Mouse (Mus musculus) left cerebral cortex, adult 9 months (tissue): ENCODE data around the gene Arid1b.
A peak's percentile ranks its signal among the peaks of the same experiment; 100 is the strongest.

Source experiments
- DNase-seq, 2 experiments: peaks; one replicate each; pipeline ENCODE4 v3.0.0; 2022; ENCODE audit warnings: low spot score in 2 of 2

Gene Arid1b

DNA sequence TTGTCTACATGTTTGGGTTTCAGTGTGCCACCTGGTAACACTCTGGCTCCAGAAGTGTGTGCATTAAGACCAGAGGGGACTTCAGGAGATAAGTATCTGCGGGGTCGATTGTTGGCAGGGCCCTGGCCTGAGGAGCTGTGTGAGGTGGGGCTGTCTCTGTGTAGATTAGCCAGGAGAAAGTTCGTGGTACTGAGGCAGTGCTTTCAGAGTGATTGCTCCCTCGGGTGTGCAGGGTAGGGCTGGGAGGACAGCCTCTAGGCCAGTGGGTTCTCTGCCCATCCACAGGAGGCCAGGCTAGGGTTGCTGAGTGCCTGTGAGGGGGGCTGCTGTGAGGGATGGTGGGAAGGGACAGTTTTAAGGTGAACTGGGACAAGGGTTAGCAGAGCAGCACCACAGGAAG is 63.2 kb downstream of the Arid1b start:
- no peak for DNase-seq

DNA sequence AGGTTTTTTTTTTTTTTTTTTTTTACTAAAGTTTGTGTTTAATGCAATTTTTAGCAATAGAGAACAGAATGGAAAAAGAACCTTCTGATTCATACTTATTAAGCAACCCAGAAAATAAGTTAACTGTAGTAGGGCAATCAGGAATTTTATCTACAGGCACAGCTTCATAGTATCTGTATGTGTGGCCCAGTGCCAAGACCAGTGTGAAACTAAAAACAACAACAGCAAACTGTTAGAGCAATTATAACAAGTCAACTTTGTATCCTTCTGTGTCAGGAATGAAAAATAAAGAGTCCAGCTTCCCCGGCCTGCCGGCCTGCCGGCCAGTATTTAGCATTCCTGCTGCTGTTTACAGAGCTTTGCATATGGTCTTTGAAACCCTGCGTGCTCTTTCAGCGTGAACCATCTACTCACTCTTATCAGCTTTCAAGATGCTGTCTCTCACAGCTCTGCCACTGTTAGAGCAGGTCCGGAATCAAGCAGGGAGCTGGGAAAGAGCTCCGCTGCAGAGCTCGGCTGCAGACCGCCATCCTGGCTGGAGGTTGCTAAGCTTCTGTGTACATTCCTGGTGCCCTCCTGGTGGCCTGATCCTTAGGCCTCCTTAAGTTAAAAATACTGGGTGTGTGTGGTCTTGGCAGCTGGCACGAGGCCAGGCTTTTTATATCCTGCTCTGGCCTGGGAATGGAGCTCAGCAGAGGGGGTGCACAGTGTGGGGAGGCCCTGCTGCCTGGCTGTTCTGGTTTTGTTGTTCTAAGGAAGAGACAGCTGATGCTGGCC is 64.0 kb downstream of the Arid1b start:
- no peak for DNase-seq

DNA sequence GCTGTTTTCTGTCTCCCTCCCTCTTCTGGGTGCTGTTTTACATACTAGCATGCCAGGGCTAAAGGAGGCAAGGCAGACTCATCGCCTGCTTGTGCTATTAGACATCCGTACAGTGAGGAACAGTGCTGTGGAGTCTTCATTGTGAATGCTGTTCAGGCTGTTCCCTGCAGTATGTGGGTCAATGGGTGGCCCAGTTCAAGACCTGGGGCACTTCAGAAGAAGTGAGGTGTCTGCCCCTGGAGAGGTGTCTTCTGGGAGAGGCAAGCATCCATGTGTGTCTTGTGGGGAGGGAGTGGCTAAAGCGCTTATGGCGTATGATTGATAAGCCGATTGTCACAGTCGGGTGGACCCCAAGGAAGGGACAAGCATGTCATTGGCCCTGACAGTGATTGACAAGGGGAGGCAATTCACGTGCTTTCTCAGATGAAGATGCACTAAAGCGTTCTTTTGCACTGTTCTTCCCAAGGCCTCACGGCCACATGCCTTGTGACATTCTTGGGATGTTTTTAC is 65.0 kb downstream of the Arid1b start:
- no peak for DNase-seq

DNA sequence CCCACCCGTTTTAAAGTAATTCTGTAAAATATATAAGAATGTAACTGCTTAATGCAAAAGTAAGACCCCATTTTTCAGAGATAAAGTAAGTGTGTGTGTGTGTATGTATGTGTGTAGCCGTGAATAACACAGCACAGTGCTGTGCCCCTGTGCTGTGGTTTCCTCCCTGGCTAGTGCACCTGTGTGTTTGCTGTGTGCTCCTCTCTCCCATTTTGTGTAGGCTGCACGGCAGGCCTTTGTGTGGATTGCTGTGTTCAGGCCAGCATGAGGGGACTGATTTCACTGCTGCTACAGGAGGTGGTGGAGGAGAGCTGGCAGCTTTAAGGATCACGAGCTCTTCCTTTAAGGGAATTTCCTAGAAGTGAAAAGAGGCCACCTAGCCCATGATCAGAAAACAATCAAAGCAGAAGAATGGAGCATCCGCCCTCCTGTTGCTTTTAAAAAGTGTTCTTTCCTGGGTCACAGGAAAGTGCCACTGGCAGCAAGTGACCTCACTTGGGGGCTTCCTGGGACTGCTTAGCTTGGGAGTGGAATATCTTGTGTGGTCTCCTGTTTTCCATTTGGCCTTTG is 66.5 kb downstream of the Arid1b start:
- no peak for DNase-seq

DNA sequence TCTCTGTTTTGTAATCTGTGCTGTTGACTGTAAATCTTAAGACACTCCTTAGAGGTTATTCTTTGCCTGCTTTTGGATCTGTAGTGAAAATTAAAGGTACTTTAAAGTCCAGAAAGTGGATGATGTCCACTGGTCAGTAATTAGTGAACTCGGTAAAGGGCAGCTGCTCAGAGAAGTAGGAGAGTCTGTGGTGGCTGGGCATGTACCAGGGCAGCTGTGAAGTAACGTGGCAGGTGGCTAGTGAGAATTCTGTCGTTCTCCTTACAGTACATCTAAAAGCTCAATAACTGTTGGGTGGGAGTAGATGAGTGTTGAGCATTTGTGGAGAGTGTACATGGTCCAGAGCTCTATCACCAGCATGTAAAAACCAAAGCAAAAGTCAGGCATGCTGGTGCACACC is 67.1 kb downstream of the Arid1b start:
- no peak for DNase-seq

DNA sequence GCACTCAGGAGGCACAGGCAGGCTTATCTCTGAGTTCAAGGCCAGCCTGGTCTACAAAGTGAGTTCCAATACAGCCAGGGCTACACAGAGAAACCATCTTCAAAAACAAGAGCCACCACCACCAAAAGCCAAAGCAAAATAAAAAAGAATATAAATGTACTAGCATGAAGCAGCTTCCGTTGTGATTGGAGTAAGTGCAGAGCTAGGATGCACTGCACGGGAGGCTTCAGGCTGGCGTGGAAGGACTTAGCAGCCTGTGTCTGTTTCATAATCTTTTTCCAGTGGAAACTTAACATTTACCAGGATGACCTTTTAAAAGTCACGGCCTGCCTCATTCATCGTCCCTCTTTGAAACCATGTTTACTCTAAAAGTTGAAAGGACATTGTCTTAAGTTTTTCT is 67.5 kb downstream of the Arid1b start:
- no peak for DNase-seq

DNA sequence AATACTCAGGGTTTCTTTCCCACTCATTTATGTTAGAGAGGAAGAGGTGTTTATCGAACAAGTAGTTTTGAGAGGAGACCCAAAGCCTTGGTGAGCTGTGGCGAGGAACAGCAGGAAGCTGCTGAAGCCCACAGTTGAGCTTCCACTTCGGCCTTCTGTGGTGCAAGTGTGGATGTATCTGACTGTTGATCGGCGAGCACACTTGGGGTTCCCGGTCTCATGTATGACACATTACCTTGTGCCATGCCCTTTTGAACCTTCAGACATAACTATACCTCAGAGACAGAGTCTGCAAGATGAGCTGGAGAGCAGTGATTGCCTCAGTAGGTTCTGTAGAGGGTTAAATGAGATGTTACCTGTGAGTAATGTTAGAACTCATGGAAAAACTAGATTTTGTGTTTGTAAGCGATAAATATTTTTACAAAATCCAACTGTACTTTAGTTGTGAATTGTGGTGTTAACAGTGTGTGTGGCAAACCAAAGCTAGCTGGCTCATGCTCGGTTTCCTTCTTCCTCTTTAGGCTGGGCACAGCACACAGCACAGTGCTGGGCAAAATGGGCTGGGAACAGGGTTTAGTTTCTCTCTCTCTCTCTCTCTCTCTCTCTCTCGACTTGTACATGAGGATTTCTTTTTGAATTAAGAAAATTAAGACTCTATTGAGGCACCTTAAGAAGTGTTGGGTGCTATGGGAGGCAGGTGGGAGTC is 69.5 kb downstream of the Arid1b start:
- no peak for DNase-seq

DNA sequence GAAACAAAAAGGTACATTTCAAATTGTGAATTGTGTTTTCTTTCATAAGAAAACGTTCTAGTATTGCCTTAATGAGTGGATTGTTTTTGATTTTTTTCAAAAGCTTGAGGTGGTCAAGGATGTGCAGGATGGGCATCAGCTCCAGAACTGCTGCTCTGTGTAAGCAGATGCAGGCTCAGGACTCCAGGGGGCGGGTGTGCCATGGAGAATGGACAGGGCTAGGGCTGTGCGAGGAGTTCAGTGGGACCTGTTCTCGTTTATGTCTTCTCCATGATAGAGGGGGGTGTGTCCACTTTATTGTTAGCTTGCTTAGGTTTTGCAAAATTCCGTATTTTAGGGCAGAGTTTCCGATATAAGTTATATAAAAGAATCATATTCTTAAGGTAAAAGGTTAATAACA is 70.6 kb downstream of the Arid1b start:
- no peak for DNase-seq

DNA sequence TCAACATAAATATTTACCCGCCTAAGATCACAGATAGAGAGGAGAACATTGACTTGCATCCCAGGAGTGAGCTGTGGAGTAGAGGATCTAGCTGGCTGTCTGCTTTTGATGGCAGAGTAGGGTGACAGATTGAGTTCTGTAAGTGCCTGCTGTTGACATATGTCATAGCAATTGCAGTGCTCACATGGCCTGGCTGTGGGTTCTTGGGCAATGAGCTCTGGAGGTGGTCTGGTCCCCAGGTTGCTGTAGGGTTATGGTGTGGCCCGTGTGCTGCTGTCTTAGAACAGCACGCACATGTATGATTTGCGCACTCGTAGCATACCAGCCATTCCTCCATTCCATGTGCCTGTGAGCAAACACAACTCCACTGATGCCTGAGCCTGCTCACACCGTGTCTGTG is 71.1 kb downstream of the Arid1b start:
- DNase-seq = no peak

DNA sequence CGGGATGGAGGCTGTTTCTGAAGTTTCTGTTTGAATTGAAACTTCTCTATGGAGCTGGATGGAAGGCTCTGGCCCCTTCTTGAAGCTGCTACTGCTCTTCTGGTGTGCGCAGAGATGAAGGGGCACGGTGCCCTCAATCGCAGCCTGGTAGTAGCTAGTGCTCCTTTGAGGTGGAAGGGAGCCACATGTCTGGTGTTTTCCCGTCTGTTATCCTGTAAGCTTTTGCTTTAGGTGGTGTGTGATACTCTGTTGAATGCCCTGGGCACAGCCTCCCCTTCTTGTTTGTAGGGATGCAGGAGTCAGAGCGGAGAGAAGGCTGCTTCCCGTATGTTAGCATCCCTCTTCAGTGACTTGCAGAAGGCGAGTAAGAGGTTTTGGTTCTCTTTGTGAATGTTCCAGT is 72.7 kb downstream of the Arid1b start:
- no peak for DNase-seq

DNA sequence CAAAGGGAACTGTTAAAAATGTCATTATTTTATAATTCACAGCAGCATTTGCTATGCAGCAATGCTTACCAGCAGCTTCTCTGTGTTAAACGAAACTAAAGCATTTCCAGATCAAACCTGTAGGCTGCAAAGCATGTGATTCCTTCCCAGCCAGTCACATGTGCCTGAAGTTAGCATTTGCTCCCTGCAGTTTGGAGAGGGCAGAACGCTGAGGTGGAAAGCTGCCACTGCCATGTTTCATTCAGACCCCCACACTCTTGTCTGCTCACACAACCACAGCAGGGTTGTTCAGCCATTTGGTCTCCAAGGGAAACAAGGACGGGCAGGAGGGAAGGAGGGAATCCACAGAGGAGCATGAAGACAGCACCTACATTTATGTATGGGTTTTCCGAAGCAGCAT is 73.1 kb downstream of the Arid1b start:
- DNase-seq = no peak

DNA sequence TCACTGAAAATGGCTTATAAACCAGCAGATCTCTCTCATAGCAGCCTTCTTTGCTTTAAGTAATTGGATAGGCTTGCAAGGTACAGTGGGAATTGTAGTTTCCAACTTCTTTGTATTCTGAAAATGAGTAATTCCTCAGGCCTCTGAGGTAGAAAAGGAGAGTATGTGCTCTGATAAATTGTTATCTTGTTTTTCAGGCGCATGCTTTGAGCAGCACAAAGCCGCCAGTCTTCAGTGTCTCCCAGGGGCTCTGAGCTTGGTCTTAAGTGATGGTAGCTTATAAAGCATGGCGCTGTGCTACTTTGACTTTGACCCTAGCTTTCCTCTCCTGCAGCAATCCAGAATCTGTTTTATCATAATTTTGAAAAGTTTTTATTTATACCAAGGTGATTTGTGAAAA is 76.3 kb downstream of the Arid1b start:
- no peak for DNase-seq

DNA sequence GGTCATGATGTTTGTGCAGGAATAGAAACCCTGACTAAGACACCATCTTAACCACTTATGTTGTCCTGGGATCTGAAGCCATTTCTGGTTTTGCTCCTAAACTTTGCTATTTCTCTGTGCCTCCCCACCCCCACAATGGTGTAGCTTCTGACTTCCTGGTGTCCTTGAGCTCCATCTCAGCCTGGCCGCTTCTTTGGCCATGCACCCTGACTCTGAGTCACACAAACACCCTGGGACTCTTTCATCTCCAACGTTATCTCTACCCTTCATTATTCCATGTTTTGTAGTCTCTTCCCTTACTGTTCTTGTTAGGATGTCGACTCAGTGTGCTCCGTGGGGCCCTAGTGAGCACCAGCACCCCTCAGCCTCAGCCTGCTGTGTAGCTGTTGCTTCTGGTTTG is 78.4 kb downstream of the Arid1b start:
- no peak for DNase-seq

DNA sequence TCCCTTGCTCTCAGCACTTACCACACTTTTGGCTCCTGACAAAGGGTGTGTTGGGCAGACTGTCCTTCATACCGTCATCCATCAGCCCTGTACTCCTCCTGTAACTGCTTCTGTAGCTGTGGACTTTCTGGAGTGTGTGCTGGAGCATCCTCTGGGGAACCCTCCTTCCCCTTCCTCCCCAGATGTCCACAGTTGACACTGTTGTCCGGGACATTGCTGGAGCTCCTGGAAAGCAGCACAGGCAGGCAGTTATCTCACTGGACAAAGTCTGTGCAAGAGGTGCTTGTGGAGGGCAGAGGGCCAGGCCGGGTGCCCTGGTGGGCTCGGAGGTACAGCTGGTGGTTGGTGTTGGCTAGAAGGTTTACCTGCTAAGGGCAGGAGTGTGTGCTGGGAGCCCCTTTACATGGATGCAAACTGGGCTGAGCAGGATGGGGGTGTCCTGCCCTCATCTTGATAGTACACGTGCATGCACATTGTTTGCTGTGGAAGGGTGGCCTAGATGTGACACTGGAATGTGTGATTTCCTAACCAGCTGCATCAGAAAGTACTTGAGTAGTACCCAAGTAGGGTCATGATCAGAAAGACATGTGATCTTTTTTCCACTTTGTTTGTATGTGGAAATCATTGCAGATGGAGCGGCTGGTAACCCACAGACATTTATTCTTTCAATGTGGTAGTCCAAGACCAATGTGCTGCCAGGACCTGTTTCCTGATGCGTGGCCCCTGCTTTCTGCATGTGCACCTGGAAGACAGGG is 80.8 kb downstream of the Arid1b start:
- no peak for DNase-seq

DNA sequence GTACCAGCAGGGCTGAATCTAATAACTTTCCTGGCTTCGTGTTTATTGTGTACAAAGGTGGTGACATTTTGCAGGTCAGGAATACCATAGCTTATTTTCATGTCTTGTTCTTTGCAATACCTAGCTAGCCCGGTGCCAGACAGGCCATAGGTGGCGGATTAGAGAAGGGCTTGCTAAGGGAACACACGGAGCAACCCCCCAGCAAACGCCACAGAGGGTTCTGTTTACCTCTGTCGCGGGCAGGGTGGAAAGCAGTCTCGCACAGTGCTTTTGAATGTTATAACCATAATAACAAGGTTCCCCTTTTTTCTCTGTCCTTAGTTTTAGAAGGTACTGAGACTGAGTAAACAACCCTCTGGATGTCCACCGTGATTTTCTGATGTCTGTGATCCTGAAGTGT is 83.9 kb downstream of the Arid1b start:
- DNase-seq = no peak

DNA sequence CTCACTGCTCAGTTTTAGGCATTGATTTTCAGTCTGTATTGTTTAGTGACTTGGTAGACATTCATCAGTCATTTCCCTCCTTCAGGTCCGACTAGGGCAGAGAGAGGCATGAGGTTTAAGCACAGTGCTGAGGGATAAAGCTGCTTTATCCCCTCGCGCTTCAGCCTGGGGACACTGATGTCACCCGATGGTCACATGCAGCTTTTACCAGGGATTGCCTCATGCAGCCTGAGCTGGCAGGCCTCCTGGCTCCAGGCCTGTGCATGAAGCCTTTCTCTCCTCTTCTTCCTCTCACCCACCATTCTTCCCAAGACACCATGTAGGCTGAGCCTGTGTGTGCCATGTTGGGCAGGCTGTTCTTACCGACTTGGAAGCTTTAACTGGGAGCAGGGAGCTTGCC is 84.4 kb downstream of the Arid1b start:
- DNase-seq = no peak

DNA sequence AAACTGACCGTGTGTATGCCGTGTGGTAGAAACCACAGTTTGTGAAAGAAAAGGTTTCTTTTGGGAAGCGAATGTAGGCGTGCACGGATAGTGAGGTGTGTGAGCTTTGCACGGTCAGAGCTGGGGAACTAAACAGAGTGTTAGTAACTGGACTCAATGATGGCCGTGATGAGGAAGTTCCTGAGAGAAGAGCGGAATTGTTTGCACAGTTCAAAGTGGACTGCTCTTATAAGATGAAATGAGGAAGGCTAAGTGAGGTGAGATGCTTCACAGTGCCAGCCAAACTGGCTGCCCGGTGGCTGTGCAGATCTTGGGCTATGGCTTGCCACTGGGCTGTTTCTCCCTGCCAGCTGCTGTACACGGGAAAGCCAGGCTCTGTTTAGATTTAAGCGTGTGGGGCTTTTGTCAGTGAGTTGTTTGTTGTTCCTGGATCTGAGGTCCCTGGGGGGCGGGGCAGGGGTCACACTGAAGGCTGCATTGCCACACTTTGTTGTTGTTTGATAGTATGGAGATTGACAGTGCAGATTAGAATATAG is 86.8 kb downstream of the Arid1b start:
- DNase-seq = no peak

DNA sequence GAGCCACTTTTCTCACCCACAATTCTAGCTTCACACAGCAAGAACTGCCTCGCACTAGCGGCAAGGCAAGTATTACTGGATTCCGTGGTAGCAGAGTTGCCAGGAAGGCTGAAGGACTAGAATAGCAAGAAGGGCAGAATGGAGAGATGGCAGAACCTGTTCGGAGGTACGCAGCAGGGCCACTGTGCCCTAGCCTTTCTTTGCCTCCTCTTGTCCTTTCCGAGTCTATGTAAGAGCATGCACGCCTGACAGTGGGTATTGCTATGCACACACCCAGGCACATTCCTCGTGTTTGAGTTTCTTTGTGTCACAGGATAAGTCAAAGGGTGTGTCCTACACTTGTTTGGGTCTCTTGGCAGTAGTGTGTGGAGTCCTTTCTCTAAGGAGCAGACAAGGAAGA is 88.1 kb downstream of the Arid1b start:
- no peak for DNase-seq

DNA sequence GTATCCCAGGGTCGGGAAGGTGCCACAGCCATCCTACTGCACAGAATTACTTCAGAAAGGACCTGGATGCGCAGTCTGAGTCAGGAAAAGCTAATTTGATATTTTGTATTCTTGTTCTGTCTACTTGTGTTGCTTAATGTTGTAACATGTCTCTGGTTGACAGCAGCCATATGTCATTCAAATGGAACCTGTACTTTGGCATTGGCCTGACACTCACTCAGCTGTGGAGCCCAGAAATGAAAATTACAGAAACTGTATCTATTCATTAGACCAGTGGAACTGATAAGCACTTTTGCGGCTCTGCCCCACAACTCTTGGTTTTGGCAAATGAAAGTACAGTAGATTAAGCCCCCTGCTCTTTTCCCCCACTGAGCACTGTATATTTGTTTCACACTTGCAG is 89.4 kb downstream of the Arid1b start:
- no peak for DNase-seq

DNA sequence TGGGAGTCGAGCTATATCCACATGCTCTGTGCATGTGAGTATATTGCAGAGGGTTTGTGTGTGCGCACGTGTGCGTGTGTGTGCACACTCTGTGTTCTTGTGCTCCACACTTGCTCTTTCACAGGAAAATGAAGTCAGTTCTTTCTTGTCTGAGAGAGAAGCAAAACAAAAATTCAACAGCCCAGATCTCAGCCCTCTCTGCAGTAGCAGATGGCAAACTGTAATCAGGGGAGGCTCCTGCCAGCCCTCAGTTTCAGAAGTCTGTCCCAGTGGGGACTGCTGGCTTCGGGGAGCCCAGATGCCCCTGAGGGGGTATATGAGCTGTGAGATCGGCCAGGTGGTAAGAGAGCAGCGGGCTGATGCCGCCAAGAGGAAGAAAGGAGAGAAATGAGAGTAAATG is 90.0 kb downstream of the Arid1b start:
- peak in 1 of 2 experiments; percentile 42 for DNase-seq

DNA sequence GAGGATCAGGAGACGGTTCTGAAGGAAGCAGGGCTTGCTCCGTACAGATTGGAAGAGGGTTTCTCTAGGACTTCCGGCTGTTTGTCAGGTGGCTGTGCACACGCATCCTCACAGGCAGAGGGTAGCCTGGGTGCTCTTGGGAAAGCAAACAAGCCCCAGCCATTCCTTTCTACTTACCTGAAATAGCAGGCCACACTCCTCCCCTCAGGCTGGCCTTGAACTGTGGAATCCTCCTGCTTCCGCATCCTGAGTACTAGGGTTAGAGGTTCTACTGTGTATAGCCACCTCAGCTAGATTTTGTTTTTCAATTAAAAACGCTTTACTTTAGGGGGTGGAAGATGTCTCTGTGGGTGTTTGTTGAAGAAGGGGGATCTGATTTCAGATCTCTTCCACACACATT is 90.9 kb downstream of the Arid1b start:
- no peak for DNase-seq

DNA sequence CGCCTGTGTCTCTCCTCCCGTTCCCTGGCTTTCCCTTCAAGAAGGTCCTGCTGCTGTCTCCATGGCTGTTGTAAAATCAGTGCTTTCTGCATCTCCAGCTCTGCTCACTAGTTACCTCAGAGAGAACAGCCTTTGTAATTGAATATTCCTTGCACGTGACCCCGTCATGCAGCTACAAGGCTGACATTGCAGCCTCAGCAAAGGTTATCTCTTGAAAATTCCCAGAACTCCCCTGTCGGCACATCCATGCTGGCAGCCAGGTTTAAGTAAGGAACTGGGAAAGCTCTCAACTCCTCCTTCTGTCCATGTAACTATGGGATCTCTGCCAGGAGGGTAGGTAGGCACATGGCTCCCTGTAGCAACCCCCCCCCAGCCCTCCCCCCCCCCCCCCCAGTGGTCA is 91.8 kb downstream of the Arid1b start:
- DNase-seq = no peak
